Mouse (Mus musculus): ENCODE measurements around the gene Zfhx3. TPM values are rescaled to one million over a fixed set of nuclear protein-coding genes. Genes with fewer than 3 reads are reported as not detected.

The Zfhx3 gene
- polyA plus RNA-seq, 1 experiment from 2014 or later: 9.2 TPM

DNA sequence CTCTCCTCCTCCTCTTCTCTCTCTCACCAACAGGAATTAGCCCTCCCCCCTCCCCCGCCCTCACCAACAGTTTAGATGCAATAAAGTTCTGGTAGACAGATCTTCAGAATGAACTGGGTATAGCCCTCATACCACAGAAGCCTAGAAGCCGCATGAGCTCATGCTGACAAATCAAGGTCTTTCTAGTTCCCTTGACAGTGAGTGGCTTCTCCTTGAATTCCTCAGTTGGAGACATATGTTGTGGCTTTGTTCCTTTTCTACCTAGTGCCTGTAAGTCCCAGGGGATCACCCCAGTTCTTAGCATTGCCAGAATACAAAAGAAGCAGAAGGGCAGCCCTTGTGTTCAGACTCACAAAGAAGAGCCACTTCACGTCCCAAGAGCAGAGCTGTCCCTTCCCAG is 854.4 kb downstream of the Zfhx3 start:
- Histone ChIP-seq H3K4me2 (no peak overlapping the region), H3K9ac (no peak overlapping the region), H3K4me3 (replicated peaks) (no peak overlapping the region), H3K36me3 (peaks cover 61% of the 10 kb centered on the region), H3K27ac (peak overlapping the region; percentile 75), H3K4me1 (peaks cover 19% of the 10 kb centered on the region), H3K27me3 (no peaks in the 10 kb centered on the region), H3K9me3 (replicated peaks) (peaks cover 15% of the 10 kb centered on the region)
- 90% methylated on average over 3 of the region's 3 CpGs for WGBS
- no peak for ATAC-seq (replicated peaks; ENCODE audit: low FRiP score)

DNA sequence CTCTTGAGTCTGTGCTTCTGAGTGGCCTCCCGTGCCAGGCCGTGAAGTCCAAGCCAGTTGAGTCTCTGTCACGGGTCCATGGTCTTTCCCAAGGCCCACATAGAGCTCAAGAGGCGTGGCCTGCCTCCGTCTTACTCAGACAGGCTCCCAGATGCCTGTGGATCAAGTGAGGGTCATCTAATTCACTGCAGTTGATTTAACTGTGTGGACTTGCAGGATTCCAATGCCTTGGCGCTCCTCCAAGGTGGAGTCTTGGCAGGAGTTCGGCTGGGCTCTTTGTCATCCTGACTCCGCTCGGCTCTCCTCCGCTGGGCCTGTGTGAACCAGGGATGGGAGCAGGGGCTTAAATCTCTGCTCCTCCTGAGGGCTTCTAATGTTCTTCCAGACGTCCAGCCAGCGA is 855.6 kb downstream of the Zfhx3 start:
- Histone ChIP-seq H3K27ac (peak overlapping the region; percentile 75), H3K4me1 (peaks cover 26% of the 10 kb centered on the region), H3K4me2 (0 out of 2 replicates have a peak overlapping the region, but pooled peaks have one; percentile 9), H3K9me3 (replicated peaks) (0 out of 2 replicates have a peak, but pooled peaks cover 9% of the 10 kb centered on the region), H3K9ac (no peak overlapping the region), H3K36me3 (peaks cover 56% of the 10 kb centered on the region), H3K27me3 (no peaks in the 10 kb centered on the region), H3K4me3 (replicated peaks) (no peak overlapping the region)
- peak; percentile 87 for ATAC-seq (replicated peaks; ENCODE audit: low FRiP score)
- 28% methylated on average over 12 of the region's 12 CpGs for WGBS

DNA sequence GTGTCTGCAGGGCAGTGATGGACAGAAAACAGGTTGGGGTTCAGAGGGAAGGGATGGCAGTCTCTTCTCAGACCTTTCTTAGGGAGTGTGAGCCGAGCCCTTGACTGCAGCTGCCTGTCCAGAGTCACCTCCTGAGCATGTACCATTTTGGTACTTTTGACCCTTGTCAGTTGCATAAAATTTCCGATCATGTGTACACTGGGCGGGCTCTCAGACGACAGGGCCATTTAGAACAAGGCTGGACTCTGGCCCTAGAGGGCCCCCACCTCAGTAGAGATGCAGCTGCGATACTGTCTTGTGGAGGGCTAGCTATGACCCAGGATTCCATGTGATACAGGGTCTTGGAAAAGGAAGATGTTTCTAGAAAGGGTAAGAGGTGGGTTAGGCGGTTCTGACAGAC is 856.8 kb downstream of the Zfhx3 start:
- H3K27me3 ChIP-seq: no peaks in the 10 kb centered on the region
- peaks cover 29% of the 10 kb centered on the region for H3K4me1 ChIP-seq
- no peak for ATAC-seq (replicated peaks; ENCODE audit: low FRiP score)
- no peak overlapping the region for H3K4me2 ChIP-seq
- peaks cover 48% of the 10 kb centered on the region for H3K36me3 ChIP-seq
- 0 out of 2 replicates have a peak, but pooled peaks cover 6% of the 10 kb centered on the region for H3K9me3 ChIP-seq (replicated peaks)
- H3K9ac ChIP-seq: no peak overlapping the region
- H3K4me3 ChIP-seq (replicated peaks): no peak overlapping the region
- no peak overlapping the region for H3K27ac ChIP-seq
- 85% methylated on average over 6 of the region's 6 CpGs for WGBS

DNA sequence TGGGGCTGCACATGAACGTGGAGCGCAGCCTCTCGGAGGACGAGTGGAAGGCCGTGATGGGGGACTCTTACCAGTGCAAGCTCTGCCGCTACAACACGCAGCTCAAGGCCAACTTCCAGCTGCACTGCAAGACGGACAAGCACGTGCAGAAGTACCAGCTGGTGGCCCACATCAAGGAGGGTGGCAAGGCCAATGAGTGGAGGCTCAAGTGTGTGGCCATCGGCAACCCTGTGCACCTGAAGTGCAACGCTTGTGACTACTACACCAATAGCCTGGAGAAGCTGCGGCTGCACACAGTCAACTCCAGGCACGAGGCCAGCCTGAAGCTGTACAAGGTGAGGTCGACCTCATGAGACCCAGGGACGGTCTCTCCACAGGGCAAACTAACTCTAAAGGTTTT is 857.9 kb downstream of the Zfhx3 start:
- Histone ChIP-seq H3K27ac (no peak overlapping the region), H3K4me2 (no peak overlapping the region), H3K4me3 (replicated peaks) (no peak overlapping the region), H3K27me3 (no peaks in the 10 kb centered on the region), H3K36me3 (peaks cover 36% of the 10 kb centered on the region), H3K9ac (no peak overlapping the region), H3K4me1 (peaks cover 29% of the 10 kb centered on the region), H3K9me3 (replicated peaks) (no peaks in the 10 kb centered on the region)
- no peak for ATAC-seq (replicated peaks; ENCODE audit: low FRiP score)
- 95% methylated on average over 15 of the region's 15 CpGs for WGBS

DNA sequence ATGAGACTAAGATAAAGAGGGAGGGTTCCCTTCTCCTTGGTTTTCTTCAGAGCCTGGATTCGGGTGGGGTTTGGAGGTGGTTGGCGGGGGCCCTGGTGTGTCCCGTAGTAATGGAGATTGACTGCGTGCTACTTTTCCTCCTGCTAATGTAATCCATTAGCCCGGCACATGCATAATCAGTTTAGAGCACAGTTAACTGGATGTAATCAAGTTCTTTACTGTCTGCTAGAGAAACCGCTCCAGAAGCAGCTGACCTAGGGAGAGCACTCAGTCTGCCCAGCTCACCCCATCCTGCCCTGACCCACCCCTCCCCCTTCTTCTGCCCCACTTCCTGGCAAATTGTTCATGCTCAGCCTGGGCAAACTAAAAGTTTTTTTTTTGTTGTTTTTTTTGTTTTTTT is 860.6 kb downstream of the Zfhx3 start:
- Histone ChIP-seq H3K4me1 (peaks cover 19% of the 10 kb centered on the region), H3K27me3 (no peaks in the 10 kb centered on the region), H3K4me2 (no peak overlapping the region), H3K9ac (no peak overlapping the region), H3K4me3 (replicated peaks) (no peak overlapping the region), H3K27ac (no peak overlapping the region), H3K36me3 (peaks cover 27% of the 10 kb centered on the region), H3K9me3 (replicated peaks) (no peaks in the 10 kb centered on the region)
- no peak for ATAC-seq (replicated peaks; ENCODE audit: low FRiP score)
- WGBS: 70% methylated on average over 6 of the region's 6 CpGs

DNA sequence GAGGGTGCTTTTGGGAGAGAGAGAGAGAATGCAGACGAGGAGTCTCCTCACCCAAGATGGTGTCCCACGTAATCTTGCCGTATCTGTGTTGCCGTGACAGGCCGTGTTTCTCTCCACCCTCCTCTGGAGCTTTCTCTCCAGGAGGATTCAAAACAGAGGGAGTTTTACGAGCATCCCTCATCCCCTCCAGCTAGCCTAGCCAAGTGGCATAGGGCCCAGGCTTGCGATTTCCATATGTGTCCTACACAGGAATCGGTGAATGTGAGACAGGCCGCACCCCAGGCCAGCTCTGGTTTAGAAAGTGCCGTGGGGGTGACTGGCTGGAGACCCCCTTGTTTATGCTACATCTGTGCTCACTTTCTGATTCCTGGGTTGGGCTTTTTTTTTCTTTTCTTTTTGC is 869.2 kb downstream of the Zfhx3 start:
- H3K4me1 ChIP-seq: peaks cover 16% of the 10 kb centered on the region
- H3K27me3 ChIP-seq: no peaks in the 10 kb centered on the region
- H3K4me2 ChIP-seq: no peak overlapping the region
- WGBS: 65% methylated on average over 10 of the region's 10 CpGs
- no peak for ATAC-seq (replicated peaks; ENCODE audit: low FRiP score)
- no peak overlapping the region for H3K27ac ChIP-seq
- H3K4me3 ChIP-seq (replicated peaks): no peak overlapping the region
- 0 out of 2 replicates have a peak, but pooled peaks cover 4% of the 10 kb centered on the region for H3K36me3 ChIP-seq
- H3K9ac ChIP-seq: no peak overlapping the region
- no peaks in the 10 kb centered on the region for H3K9me3 ChIP-seq (replicated peaks)

DNA sequence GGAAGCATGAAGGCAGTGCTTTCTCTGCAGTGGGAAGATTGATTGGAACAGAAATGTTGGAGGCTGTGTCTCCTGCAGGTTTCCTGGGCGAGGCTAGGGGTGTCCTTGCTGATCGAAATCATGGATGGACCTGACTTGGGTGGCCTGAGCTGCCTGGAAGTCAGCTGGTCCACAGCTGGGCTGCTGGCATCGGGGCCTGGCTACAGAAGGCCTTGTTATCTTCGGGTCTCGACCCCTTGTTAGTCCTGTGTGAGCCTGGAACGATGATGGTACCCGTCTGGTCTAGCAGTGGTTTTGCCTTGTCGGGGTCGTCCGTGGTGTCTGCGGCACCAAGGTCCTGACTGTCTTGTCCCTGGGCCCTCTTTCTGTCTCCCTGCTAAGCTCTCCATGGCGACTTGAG is 870.9 kb downstream of the Zfhx3 start:
- H3K9me3 ChIP-seq (replicated peaks): no peaks in the 10 kb centered on the region
- no peak overlapping the region for H3K4me2 ChIP-seq
- H3K4me1 ChIP-seq: peaks cover 18% of the 10 kb centered on the region
- 71% methylated on average over 12 of the region's 12 CpGs for WGBS
- no peak; the same call in 1 of the 2 replicates for ATAC-seq (replicated peaks; ENCODE audit: low FRiP score)
- no peak overlapping the region for H3K9ac ChIP-seq
- no peak overlapping the region for H3K27ac ChIP-seq
- H3K27me3 ChIP-seq: no peaks in the 10 kb centered on the region
- H3K36me3 ChIP-seq: 0 out of 2 replicates have a peak, but pooled peaks cover 2% of the 10 kb centered on the region
- H3K4me3 ChIP-seq (replicated peaks): no peak overlapping the region

DNA sequence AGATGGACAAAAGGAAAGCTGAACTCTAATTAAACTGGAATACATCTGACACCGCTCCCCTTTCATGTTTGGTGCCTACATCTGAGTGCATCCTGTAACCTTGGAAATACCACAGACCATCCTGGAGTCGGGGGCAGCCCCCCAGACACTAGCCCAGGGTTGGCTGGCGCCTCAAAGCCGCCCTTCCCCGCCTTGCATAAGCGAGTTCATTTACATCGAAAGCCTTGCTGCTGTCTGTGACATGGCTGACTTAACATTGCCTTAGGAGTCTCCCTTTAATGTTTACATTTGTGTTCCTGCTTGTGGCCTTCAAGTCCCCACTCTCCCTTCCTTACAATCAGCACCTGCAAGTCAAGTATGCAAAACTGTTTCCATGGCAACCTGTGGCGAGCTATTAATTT is 876.8 kb downstream of the Zfhx3 start:
- Histone ChIP-seq H3K4me1 (peaks cover 53% of the 10 kb centered on the region), H3K9ac (no peak overlapping the region), H3K27ac (peak overlapping the region; percentile 71), H3K27me3 (no peaks in the 10 kb centered on the region), H3K9me3 (replicated peaks) (no peaks in the 10 kb centered on the region), H3K4me2 (peak overlapping the region; percentile 50), H3K4me3 (replicated peaks) (no peak overlapping the region), H3K36me3 (no peaks in the 10 kb centered on the region)
- ATAC-seq (replicated peaks; ENCODE audit: low FRiP score): peak; percentile 61
- WGBS: 18% methylated on average over 8 of the region's 8 CpGs

DNA sequence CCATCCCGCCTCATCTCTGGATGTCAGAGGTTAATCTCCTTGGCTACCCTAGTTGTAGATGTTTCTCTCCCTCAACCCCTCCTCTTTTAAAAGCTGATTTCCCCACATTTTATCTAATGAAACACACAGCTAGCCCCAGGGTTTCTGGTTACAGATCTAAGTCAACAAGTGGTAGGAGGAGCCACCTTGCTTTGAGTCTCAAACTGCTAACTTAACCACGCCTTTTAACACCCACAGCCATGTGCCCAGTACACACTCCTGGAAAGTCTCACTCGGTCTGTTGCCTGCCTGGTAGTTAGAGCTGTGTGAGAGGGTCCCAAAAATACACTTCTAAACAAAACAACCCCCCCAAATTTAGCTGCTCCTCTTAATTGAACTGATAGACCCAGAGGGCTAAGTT is 877.4 kb downstream of the Zfhx3 start:
- Histone ChIP-seq H3K27ac (peak overlapping the region; percentile 71), H3K4me3 (replicated peaks) (peak overlapping the region; percentile 7; the same call in 1 of the 2 replicates), H3K4me1 (peaks cover 53% of the 10 kb centered on the region), H3K9ac (no peak overlapping the region), H3K36me3 (no peaks in the 10 kb centered on the region), H3K4me2 (peak overlapping the region; percentile 50), H3K9me3 (replicated peaks) (no peaks in the 10 kb centered on the region), H3K27me3 (no peaks in the 10 kb centered on the region)
- peak; percentile 77 for ATAC-seq (replicated peaks; ENCODE audit: low FRiP score)
- WGBS: 3% methylated on average over 3 of the region's 3 CpGs

DNA sequence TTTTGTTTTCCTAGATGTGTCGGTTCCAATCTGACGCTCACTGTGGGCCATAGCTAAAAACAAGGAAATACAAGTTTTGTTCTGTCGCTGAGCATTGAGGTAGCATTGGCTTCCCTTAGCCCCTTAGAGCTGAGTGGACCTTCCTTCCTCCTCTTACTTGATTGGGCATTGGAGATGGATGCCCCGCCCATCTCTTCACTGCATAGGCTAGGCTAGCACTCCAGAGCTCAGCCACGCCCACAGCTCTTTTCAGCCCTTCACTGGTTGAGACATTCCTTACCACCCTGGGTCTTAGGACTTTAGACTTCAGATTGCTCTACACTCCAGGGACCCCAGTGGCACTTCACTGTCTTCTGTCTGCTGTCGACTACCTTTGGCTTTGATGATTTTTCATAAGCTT is 878.2 kb downstream of the Zfhx3 start:
- ATAC-seq (replicated peaks; ENCODE audit: low FRiP score): peak; percentile 76
- peak overlapping the region; percentile 7 for H3K4me3 ChIP-seq (replicated peaks)
- H3K36me3 ChIP-seq: no peaks in the 10 kb centered on the region
- peak overlapping the region; percentile 71 for H3K27ac ChIP-seq
- H3K4me1 ChIP-seq: peaks cover 53% of the 10 kb centered on the region
- WGBS: 22% methylated on average over 6 of the region's 6 CpGs
- no peak overlapping the region for H3K9ac ChIP-seq
- H3K9me3 ChIP-seq (replicated peaks): no peaks in the 10 kb centered on the region
- H3K27me3 ChIP-seq: no peaks in the 10 kb centered on the region
- peak overlapping the region; percentile 50 for H3K4me2 ChIP-seq

DNA sequence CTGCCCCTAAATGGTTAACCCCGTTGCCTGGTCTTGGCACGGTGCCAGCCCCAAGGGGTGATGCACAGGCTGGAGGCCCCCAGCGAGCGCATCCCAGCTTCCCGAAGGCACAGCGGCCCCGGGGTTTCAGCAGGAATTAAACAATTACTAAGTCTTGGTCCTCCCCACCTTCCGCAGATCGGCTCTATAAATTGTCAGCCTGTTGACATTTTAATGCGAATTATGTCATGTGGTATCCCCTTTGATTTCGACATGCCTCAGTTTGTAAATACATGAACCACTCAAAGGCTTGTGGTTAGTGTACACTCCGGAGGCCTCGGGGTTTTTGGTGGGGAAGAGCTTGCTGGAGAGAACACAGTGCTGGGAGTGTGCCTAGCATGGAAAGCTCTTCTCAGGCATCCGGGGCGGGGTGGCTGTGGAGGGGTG is 880.4 kb downstream of the Zfhx3 start:
- Histone ChIP-seq H3K36me3 (no peaks in the 10 kb centered on the region), H3K4me1 (peaks cover 73% of the 10 kb centered on the region), H3K27ac (peak overlapping the region; percentile 20; the same call in 1 of the 2 replicates), H3K4me2 (no peak overlapping the region), H3K9ac (no peak overlapping the region), H3K27me3 (no peaks in the 10 kb centered on the region), H3K4me3 (replicated peaks) (no peak overlapping the region), H3K9me3 (replicated peaks) (no peaks in the 10 kb centered on the region)
- WGBS: 33% methylated on average over 15 of the region's 15 CpGs
- ATAC-seq (replicated peaks; ENCODE audit: low FRiP score): no peak

DNA sequence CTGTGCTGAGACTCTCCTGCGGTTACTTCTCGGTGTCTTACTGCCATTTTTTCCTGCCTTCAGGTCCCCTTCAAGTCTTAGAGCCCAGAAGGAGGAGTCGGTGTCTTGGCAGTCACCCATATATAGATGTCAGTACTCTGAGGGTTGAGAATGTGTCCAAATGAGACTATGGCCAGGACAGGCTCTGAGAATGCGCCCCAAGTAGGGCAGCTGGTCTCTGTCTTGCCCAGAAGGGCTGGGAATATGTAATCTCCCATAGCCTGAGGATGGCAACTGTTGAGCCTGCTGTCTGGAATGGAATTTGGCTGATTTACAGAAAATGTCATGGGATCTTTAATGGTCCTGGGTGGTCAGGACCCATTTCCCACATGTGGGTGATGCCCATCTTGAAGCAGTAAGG is 881.6 kb downstream of the Zfhx3 start:
- Histone ChIP-seq H3K4me1 (peaks cover 66% of the 10 kb centered on the region), H3K9ac (no peak overlapping the region), H3K4me2 (no peak overlapping the region), H3K27ac (no peak overlapping the region), H3K9me3 (replicated peaks) (no peaks in the 10 kb centered on the region), H3K36me3 (no peaks in the 10 kb centered on the region), H3K27me3 (no peaks in the 10 kb centered on the region), H3K4me3 (replicated peaks) (no peak overlapping the region)
- ATAC-seq (replicated peaks; ENCODE audit: low FRiP score): no peak
- 92% methylated on average over 4 of the region's 4 CpGs for WGBS

DNA sequence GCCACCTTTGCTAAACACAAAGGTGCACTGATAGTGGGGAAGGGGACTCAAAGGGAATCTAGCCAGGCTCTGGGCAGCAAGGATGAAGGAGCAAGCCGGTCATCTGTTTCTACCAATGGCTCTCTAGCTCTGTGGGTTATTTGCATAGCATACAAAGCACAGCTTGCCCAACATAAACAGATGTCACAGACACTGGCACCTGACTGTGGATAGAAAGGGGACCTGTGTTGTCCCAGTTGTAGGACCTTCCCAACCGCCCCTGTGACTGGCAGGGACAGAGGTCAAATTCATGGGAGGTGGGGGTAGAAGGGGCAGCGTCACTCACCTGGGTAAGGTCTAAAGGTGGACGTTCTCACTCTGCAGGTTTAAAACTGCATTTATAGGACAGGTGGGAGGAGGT is 884.0 kb downstream of the Zfhx3 start:
- Histone ChIP-seq H3K27ac (no peak overlapping the region), H3K4me3 (replicated peaks) (no peak overlapping the region), H3K4me1 (peaks cover 49% of the 10 kb centered on the region), H3K9ac (no peak overlapping the region), H3K9me3 (replicated peaks) (no peaks in the 10 kb centered on the region), H3K4me2 (no peak overlapping the region), H3K36me3 (no peaks in the 10 kb centered on the region), H3K27me3 (no peaks in the 10 kb centered on the region)
- WGBS: 71% methylated on average over 4 of the region's 4 CpGs
- ATAC-seq (replicated peaks; ENCODE audit: low FRiP score): no peak
